Mouse (Mus musculus) G1E (cell line): ENCODE results near the gene Gm1604a.
"Not testable (repeated sequence)": the region's sequence is repeated elsewhere in the genome, so short reads cannot be mapped to it uniquely, and the experiment has no call there.

ENCODE experiments used
- CTCF ChIP-seq: IDR thresholded peaks from 2 replicates; pipeline ENCODE4 v1.5.1; 2012; ENCODE audit warnings: low read depth, low read length, inconsistent platforms, mixed read lengths
- GATA2 ChIP-seq: IDR thresholded peaks from 2 replicates; pipeline ENCODE4 v1.6.1; 2012; ENCODE audit warnings: low read depth, low read length, inconsistent platforms, borderline replicate concordance

DNA sequence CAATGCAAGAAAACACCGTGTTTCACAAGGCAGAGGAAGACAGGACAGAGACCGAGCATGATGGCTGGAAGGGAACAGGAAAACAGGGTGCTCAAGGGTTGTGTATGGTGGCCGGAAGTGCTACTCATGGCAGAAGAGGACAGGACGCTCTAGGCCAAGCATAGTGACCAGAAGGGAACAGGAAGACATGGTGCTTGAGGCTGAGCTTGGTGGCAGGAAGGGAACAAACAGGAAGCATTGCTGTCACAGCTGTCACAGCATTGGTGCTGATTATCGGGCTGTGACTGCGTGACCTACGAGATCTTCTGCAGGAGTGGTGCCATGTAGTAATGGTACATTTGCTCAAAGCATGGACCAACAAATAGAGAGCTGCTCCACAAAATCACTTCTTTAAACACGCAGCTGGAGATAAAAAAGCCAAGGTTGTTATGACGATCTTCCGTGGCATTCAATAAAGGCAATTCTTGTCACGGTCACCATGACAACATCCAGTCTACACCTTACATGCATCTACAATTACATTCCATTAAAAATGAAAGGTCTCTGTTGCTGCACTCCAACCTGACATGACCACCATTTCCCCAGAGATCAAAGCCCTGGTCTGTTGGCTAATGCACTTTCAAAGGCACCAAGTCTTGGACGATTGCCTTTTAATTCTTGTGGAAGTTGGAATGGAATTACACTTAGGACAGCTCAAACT, 60.3 kb downstream of the Gm1604a start:
- not testable (repeated sequence) for TF ChIP-seq GATA2, CTCF
